Mouse (Mus musculus) thymus, adult 2 months (tissue): ENCODE results near the gene Pdk4.

Experiments used
- CTCF ChIP-seq: fragments of 200-500 bp; IDR thresholded peaks from 2 replicates; pipeline ENCODE4 v1.5.1; 2012; ENCODE audit warnings: mild to moderate bottlenecking, control low read depth, low read length, moderate library complexity, borderline replicate concordance; ENCODE audit not compliant: control insufficient read depth, poor library complexity, insufficient read depth; ENCODE audit errors: extremely low read depth
- POLR2A ChIP-seq: fragments of 200-500 bp; IDR thresholded peaks from 2 replicates; pipeline ENCODE4 v1.6.1; 2012; ENCODE audit warnings: mild to moderate bottlenecking, low read length, control low read depth, moderate library complexity; ENCODE audit not compliant: control insufficient read depth, poor library complexity, insufficient read depth; ENCODE audit errors: extremely low read depth

DNA sequence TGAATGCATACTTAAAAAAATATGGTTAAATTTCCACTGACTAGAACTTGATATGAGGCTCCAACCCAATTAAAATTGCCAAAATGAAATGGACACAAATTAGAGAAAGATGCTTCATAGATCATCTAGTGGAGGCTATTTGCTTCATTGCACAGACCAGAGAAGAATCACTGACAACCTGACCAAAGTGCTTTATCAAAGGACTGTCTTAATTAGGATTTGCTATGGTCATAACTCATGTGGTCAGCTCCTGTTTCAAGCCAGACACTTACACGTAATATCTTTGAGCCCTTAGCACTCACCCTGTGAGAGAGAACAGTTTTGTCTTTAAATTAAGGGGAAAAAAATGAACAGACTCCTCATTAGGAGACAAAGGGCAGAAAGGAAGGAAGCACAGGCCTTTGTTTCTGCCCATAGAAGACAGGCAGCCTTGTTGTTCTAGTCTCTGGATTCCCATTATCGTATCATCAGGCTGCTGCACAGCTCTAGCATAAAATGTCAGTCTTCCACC is 41.8 kb upstream of the Pdk4 start:
- TF ChIP-seq CTCF: no peak
- TF ChIP-seq POLR2A: no peak
